Mouse (Mus musculus): Measurements from ENCODE around the gene Tpt1. TPM values are rescaled to one million over a fixed set of nuclear protein-coding genes. Genes with fewer than 3 reads are reported as not detected.
"Not testable (repeated sequence)": the region's sequence is repeated elsewhere in the genome, so short reads cannot be mapped to it uniquely, and the experiment has no call there.

The Tpt1 gene
- total RNA-seq, 4 experiments from 2014 or later: 3,387 to 4,149 (median 3,897) TPM

GRCm38 (mm10) chr14:75841758-75842157 is 3.1 kb upstream of the Tpt1 start:
- DNase-seq (ENCODE audit: low spot score in 2 of 2): not testable (repeated sequence)

- no peak for DNase-seq (ENCODE audit: low spot score in 2 of 2)
These were observed 690 bp upstream of the Tpt1 start for GRCm38 (mm10) chr14:75844111-75844695.

GRCm38 (mm10) chr14:75845698-75846115 is 814 bp downstream of the Tpt1 start:
- DNase-seq (ENCODE audit: low spot score in 2 of 2): peak; percentile 79 to 83

DNA sequence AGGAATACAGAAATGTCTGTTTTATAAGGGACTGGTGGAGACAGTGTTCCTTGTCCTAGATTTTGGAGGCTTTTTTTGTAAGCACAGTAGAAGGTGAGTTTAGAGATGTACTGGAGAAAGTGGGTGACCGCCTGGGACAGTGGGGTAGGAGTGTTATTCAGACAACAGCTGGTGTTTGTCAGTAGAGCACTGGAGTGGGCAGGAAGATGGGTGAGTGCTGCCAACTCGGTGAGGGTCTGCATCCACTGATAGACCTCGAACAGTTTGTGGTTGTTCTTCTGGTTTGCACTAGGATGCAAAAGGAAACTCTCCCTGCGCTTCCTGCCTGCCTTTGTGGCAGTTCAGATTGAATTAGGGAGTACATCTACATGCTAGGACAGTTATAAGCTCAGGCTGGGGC is 2.8 kb downstream of the Tpt1 start:
- DNase-seq (ENCODE audit: low spot score in 2 of 2): no peak

GRCm38 (mm10) chr14:75848482-75848881 is 3.6 kb downstream of the Tpt1 start:
- no peak for DNase-seq (ENCODE audit: low spot score in 2 of 2)

DNA sequence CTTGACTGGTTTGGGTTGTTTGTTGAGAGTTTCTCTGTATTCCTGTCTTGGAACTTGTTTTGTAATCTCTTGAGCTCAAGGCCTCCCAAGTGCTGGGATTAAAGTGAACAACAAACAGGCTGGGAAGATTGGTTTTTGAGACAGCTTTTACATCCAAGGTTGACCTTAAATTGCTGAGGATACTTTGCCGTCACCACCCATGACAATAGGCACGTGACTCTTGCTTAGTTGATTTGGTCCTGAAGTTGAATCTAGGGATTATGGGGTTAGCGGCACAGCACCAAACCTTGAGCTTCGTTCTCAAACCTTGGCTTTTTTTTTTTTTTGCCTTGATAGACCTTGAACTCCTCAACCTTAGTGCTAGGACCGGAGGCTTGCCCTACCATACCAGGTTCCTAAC is 4.3 kb downstream of the Tpt1 start:
- no peak for DNase-seq (ENCODE audit: low spot score in 2 of 2)

DNA sequence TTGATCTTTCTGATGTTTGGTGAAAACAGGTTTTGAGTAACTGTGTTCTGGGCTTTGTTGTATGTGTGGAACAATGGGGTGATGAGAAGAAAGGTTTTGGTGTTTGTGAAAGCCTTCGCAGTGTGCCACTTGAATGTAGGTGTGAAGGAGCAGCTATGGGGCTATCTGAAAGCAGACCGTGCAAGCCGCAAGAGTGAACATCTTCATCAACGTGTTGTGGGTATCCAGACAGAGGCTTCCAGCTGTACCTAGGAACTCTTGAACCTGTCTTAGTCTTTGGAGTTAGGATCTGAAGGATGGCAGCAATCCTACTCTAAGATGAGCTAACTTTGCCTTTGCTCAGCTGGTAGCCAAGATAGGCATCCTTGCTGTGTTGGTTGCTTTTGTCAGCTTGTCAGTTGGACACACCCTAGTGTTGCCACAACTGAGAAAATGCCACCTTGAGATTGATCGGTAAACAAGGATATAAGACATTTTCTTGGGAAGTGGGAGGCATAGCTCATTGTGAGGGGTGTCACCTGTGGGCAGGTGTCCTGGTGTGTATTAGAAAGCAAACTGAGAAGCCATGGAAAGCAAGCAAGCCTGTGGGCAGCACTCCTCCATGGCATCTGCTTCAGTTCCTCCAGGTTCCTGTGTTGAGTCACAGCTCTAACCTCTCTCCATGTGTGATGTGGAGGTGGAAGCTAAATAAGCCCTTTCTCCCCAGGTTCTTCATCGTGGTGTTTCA is 5.1 kb downstream of the Tpt1 start:
- no peak for DNase-seq (ENCODE audit: low spot score in 2 of 2)

- no peak for DNase-seq (ENCODE audit: low spot score in 2 of 2)
These were observed 5.9 kb downstream of the Tpt1 start for GRCm38 (mm10) chr14:75850819-75851218.

DNA sequence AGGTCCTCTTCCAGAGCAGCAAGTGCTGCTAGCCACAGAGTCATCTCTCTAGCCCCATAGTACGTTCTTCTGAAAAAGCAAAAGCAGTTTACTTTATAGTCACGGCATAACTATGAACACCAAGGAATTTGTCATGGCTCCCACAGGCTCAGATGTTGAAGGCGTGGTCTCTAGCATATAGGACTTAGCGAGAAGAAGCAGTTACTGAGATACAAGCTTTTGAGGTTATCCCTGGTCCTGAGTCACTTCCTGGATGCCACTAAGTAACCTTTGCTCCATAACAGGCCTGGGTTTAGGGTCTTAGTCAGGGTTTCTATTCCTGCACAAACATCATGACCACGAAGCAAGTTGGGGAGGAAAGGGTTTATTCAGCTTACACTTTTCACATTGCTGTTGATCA is 7.1 kb downstream of the Tpt1 start:
- DNase-seq (ENCODE audit: low spot score in 2 of 2): no peak

DNA sequence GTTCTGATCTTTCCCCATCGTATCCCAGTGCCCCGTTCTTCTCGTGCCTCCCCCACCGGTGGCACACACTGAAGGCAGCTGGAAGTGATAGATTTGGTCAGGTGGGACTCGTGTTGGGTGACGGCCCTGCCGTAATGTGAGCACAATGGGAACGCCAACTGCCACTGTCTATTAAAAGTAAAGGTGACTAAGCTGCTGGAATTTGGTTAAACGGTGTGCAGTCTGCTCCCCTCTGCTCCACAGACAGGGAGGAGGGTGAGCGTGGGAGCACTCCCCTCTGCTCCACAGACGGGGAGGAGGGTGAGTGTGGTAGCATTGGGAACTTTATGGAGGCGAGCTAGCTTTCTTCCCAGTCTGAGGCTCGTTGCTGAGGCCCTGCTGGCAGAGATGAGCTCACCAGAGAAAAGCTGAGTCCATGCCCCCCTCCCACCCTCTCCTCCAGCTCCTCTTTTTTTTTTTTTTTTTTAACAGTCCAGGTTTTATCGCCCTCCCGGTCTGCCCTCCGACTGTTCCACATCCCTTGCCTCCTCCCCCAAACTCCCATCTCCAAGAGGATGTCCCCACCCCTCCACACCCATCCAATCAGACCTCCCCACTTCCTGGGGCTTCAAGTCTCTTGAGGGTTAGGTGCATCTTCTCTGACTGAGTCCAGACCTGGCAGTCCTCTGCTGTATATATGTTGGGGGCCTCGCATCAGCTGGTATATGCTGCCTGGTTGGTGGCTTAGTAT is 10.5 kb downstream of the Tpt1 start:
- peak; percentile 40 to 42 for DNase-seq (ENCODE audit: low spot score in 2 of 2)

GRCm38 (mm10) chr14:75858181-75858580 is 13.3 kb downstream of the Tpt1 start:
- DNase-seq (ENCODE audit: low spot score in 2 of 2): no peak

DNA sequence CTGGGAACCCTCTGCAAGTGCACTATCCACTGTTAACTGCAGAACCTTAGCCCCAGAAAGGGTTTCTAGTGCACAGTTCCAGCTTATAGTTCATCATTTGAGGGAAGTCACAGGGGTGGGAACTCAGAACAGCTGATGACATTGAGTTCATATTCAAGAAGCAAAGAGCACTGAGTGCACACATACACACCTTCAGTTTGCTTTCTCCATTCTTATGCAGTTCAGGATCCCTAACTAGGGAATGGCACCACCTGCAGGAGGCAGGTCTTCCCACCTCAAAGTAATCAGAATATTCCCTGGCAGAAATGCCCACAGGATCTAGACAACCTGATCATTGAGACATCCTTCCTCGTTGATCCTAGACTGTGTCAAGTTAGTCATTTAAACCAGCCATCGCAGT is 14.7 kb downstream of the Tpt1 start:
- DNase-seq (ENCODE audit: low spot score in 2 of 2): no peak

DNA sequence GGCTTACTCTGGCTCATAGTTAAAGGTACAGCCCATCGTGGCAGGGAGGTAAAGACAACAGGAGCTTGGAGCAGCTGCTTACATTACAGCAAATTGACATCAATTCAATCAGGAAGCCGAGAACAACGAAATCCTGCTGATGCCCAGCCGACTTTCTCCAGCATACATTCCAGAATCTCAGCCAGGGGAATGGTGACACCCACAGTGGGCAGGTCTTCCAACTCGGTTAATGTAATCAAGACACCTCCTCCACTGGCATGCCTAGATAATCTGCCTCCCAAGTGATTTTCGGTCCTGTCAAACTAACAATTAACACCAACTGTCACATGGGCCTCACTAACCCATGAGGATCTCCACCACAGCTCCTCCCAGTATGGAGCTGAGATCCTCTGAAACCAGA is 17.8 kb downstream of the Tpt1 start:
- no peak for DNase-seq (ENCODE audit: low spot score in 2 of 2)

GRCm38 (mm10) chr14:75863549-75864409 is 18.9 kb downstream of the Tpt1 start:
- peak; percentile 43 to 54 for DNase-seq (ENCODE audit: low spot score in 2 of 2)

DNA sequence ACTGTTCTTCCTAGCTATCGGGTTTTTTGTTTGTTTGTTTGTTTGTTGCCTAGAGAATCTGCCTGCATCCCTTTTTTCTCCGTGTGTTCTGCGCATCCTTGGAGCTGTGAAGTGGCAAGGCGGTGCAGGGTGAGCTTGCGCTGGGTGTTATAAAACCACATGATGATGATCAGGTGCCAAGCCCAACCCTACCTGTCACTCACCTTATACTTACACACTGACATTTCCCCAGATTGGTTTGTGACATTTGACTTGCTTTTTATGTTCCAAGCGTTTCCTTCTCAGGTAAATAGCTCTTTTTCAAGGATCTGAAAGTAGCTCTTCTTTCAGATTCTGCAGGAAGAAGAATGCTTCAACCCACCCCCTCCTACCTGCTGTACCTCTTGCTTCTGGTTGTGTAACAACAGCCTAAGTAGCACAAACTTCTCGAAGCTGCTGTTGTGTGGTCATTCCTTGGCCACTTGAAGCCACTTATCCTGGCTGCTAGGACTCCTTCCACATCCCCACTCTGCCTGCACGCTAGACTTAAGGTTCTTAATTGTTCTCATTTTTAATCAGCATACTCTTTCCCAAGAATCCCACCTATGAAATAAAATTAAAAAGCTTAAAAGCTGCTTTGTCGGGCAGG is 21.9 kb downstream of the Tpt1 start:
- no peak for DNase-seq (ENCODE audit: low spot score in 2 of 2)

- DNase-seq (ENCODE audit: low spot score in 2 of 2): not testable (repeated sequence)
These were observed 23.1 kb downstream of the Tpt1 start for GRCm38 (mm10) chr14:75868028-75868427.

GRCm38 (mm10) chr14:75869769-75870363 is 25.0 kb downstream of the Tpt1 start:
- DNase-seq (ENCODE audit: low spot score in 2 of 2): no peak

DNA sequence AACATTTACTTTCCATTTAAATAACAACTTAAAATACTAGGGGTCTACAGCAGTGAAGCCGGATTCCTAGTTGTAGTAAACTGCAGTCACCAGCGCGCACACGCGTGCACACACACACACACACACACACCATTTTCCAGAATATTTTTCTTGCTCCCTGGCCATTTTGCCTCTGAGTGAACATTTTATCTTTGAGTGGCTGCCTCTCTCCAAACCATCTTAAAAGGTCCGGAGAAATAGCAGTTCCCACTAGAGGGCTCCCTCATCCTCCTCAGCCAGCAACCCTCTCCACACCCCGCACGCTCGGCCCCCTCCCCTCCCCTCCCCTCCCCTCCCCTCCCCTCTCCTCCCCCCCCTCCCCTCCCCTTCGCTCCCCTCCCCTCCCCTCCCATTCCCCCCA is 25.7 kb downstream of the Tpt1 start:
- no peak for DNase-seq (ENCODE audit: low spot score in 2 of 2)

- no peak for DNase-seq (ENCODE audit: low spot score in 2 of 2)
These were observed 26.2 kb downstream of the Tpt1 start for GRCm38 (mm10) chr14:75871111-75871510.

GRCm38 (mm10) chr14:75871750-75872149 is 26.9 kb downstream of the Tpt1 start:
- no peak for DNase-seq (ENCODE audit: low spot score in 2 of 2)

GRCm38 (mm10) chr14:75873612-75874011 is 28.7 kb downstream of the Tpt1 start:
- no peak for DNase-seq (ENCODE audit: low spot score in 2 of 2)

All from gastrocnemius, adult 8-10 months (tissue).